Mouse (Mus musculus) left cerebral cortex, adult 6 months (tissue): Measurements from ENCODE around the gene Nlrp5. TPM values are rescaled to one million over a fixed set of nuclear protein-coding genes. Genes with fewer than 3 reads are reported as not detected.

Experiments
- long read RNA-seq, 2 experiments: library from polyadenylated mRNA; unstranded; transcript quantifications; one replicate each; pipeline ENCODE4 v2.0.0; 2019 to 2020
- polyA plus RNA-seq: library from polyadenylated mRNA; unstranded; fragments of <200 nt; fragmentation: Nextera tagmentation; gene quantifications from 2 replicates; pipeline ENCODE4 v1.2.3, GENCODE M21; 2021

Nlrp5 gene
- polyA plus RNA-seq: not detected in 2 replicates
- long read RNA-seq, experiment 1: 0 reads
- long read RNA-seq, experiment 2: 0 reads

DNA sequence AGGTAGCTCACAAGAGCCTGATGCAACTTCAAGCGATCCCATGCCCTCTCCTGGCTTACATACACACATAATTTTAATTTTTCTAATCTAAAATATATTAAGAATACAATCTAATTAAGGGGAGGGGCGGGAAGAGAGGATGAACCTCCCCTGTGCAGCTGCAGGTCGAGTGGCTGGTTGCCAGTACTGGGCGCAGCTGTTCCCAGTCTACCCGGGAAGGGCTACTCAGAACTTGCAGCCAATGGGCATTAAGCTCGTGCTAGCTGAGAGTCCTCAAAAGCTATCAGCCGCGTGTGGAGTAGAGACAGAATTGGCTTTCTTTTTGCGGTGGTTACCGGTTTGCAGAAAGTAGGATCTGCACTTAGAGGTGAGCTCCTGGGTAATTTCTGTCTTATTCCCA is at the start of gene Nlrp5:
TSS of gene Nlrp5 (plus strand) at position 301 of the 400 bp plus-strand sequence.

Other genes starting within 250 kb of the Nlrp5 start
- not detected in 2 replicates for gene Gm10662, start 241.4 kb upstream of the Nlrp5 start, polyA plus RNA-seq
- not detected in 2 replicates for gene Vmn1r165, start 168.6 kb upstream of the Nlrp5 start, polyA plus RNA-seq
- not detected in 2 replicates for gene Vmn1r166, start 134.2 kb upstream of the Nlrp5 start, polyA plus RNA-seq
- not detected in 2 replicates for gene Gm6902, start 107.0 kb upstream of the Nlrp5 start, polyA plus RNA-seq
- not detected in 2 replicates for gene Nlrp4e, start 84.7 kb upstream of the Nlrp5 start, polyA plus RNA-seq
- not detected in 2 replicates for gene Vmn1r167, start 121.3 kb downstream of the Nlrp5 start, polyA plus RNA-seq
- gene Vmn1r168, start 153.8 kb downstream of the Nlrp5 start, polyA plus RNA-seq: not detected in 2 replicates
- not detected in 2 replicates for gene Vmn1r169, start 189.6 kb downstream of the Nlrp5 start, polyA plus RNA-seq
- gene Vmn1r170, start 220.3 kb downstream of the Nlrp5 start, polyA plus RNA-seq: not detected in 2 replicates
- not detected in 2 replicates for gene Vmn1r171, start 244.8 kb downstream of the Nlrp5 start, polyA plus RNA-seq